Mouse (Mus musculus) retina, postnatal 1 day (tissue): ENCODE results near the gene Ccdc54.

ENCODE experiments used
- DNase-seq: peaks from one replicate; pipeline ENCODE4 v3.0.0-alpha.2; 2012

The Ccdc54 gene

DNA sequence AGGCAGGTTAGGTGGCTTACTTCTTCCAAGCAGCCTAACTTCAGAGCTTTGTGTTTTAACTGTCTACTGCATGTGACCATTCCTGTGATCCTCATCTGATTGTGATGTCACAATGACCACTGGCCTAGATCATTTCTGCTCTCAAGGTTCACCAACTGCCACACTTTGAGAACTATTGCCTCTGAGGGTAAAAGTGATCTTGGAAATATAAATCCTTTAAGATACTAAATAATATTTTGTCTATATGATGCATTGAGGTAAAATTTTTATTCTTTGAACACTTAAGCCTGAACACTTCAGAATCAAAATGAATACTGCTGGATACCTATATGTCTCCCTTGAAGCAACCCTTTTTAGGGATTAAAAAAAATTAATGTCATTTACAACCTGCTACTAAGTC is at the start of gene Ccdc54:
TSS of gene Ccdc54 (minus strand) at position 101 of the 400 bp plus-strand sequence.
- DNase-seq, result no peak

- no peak for DNase-seq
Measured at GRCm38 (mm10) chr16:50632585-50632984, 41.6 kb upstream of the Ccdc54 start.

DNA sequence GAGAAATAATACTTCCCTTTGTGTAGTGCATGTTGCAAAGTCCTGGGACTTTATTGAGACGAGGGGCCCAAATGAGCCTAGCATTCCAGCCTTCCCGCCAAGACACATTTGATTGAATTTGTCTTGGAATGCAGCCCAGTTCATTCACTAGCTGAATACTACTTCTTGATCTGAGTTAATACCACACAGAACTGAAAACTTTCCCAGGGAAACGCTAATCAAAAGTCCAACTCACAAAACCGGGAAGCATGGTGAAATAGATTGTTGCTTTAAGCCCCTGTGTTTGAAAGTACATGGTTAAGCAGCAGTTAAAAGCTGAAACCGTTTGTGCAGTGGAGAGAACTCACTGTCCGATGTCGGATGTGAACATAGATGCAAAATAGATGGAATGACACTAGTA is 24.6 kb upstream of the Ccdc54 start:
- DNase-seq, result peak; percentile 21

DNA sequence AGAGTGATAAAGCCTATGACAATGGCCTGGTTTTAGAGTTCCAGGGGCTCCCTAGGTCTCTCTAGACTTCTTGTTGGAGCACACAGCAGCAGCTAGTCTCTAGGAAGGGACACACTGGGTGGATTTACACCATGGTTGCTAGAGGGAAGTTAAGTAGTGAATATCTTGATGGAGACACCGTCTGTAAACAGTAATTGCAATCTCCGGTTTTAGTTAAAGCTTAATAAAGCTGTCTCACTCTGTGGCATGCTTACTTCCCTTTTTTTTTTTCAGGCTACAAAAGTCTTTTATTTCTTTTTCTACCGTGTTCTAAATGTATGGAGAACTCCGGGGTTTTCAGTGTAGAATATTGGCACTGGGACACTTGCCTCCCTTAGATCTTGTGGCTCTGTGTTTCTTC is 22.0 kb upstream of the Ccdc54 start:
- DNase-seq, result no peak

DNA sequence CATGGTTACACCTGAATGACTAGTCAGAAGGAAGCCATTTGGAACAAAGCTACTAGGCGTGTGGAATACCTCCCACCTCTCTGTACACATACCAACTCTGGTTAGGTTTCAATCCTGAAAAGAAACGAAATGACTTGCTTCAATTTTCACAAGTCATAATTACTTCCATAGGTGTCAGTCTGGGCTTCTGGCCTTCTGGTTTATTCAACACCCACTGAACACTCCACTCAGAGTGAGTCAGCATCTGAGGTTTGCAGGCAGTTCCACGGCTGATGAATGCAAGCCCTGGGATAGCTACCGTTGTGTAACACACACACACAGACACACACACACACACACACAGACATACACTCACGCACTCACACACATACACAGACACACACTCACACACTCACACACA is 19.6 kb upstream of the Ccdc54 start:
- DNase-seq, result no peak

- DNase-seq, result no peak
Measured at GRCm38 (mm10) chr16:50607776-50608562, 17.0 kb upstream of the Ccdc54 start.

GRCm38 (mm10) chr16:50604826-50605225 is 13.9 kb upstream of the Ccdc54 start:
- DNase-seq, result no peak

DNA sequence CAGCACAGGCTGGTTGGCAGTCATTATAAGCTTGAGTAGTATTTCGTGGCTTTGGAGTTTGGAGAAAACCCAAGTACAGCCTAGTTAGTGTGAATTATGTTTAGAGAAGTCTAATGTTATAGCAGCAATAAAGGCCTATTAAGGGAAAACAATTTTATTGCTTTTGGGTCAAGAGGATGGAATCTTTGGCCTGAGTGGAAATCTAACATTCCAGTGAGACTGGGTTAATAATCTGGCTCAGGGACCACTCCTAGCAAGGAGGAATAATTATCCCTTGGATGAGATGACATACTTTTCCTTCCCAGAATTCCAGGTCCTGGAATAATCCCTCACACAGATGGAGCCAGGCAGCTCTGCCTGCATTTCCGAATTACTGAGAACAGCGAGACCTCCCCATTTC is 11.0 kb upstream of the Ccdc54 start:
- no peak for DNase-seq

- DNase-seq, result no peak
Measured at GRCm38 (mm10) chr16:50600665-50601064, 9.7 kb upstream of the Ccdc54 start.

GRCm38 (mm10) chr16:50596679-50597078 is 5.7 kb upstream of the Ccdc54 start:
- no peak for DNase-seq

- DNase-seq, result no peak
Measured at GRCm38 (mm10) chr16:50596171-50596570, 5.2 kb upstream of the Ccdc54 start.

GRCm38 (mm10) chr16:50594876-50595275 is 3.9 kb upstream of the Ccdc54 start:
- DNase-seq, result no peak

GRCm38 (mm10) chr16:50593361-50593760 is 2.4 kb upstream of the Ccdc54 start:
- no peak for DNase-seq

DNA sequence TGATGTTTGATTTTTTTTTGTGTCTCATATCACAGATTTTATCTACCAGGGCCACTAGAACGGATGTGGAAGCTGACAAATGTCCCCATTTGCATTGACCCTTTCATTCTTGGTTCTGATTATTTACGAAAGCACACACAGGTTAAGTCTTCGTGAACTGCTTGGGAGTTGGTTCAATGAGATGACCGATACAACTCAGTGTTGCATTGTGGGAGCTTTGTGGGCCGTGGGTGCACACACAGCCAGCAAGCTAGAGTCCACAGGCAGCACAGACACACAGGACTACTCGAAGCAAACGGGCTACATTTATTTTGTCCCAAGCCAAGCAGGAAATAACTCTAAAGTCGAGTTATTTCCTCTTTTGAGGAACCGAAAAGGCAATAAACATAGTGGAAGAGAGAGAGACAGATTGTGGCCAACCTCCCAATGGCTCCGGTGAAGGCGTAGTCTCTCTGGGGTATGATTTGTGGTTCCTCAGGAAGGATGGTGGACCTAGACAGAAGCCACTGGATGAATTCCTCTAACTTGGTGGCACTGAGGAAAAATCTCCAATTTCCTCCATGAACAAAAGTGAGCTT is 1.3 kb downstream of the Ccdc54 start:
- DNase-seq, result no peak

GRCm38 (mm10) chr16:50588191-50588590 is 2.8 kb downstream of the Ccdc54 start:
- DNase-seq, result no peak

DNA sequence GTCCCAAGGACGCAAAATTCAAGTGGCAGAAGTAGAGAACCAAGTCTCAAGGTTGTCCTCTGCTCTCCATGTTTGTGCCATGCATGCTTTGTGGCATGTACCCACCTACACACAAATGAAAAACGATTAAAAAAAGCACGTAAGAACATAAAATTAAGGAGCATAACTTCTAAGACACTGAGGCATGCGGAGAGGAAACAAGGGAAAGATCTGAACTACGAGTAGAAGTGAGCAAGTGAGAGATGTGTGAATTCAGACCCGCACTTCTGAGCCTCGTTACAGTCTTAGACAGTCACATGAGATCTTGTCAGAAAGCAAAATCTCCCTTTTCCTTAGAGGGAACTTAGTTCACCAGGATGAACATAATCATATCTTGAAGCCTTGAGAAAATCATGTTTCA is 3.8 kb downstream of the Ccdc54 start:
- no peak for DNase-seq

- DNase-seq, result no peak
Measured at GRCm38 (mm10) chr16:50578361-50578760, 12.6 kb downstream of the Ccdc54 start.

DNA sequence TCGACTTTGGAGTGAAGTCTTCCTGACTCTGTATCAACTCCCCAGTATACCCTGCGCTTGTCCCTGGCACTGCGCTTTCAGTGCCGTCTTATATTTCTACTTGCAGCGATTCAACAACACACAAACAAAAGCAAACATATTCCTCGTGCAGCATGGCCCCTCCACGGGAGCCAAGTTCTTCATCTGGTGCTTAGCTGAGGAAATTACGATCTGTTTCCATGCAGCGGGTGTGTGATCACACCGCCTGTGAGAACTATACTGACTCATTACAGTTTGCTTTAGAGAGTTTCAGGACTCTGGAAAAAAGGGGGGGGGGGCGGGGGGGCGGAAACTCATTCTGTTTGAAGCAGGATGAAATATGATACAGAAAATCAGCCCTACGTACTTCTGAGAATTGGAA is 18.4 kb downstream of the Ccdc54 start:
- DNase-seq, result no peak

GRCm38 (mm10) chr16:50559163-50559771 is 31.7 kb downstream of the Ccdc54 start:
- DNase-seq, result no peak

DNA sequence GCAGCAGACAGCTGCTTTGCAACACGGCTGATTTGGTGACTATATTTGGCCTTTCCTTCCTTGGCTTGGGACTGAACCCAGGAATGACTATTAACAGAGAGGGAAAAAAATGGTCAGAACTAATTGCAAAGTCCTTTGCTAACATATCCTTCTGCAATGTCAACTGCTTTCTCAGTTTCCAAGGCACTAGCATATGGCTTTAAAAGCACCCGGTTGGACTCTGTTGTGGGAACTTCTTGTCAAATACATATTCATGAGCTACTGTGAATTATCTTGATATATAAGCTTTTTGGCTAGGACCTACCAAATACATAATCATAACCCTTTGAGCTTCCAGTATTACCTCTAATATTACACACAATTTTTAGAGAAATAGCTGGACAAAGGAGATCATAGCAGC is 37.1 kb downstream of the Ccdc54 start:
- DNase-seq, result no peak

DNA sequence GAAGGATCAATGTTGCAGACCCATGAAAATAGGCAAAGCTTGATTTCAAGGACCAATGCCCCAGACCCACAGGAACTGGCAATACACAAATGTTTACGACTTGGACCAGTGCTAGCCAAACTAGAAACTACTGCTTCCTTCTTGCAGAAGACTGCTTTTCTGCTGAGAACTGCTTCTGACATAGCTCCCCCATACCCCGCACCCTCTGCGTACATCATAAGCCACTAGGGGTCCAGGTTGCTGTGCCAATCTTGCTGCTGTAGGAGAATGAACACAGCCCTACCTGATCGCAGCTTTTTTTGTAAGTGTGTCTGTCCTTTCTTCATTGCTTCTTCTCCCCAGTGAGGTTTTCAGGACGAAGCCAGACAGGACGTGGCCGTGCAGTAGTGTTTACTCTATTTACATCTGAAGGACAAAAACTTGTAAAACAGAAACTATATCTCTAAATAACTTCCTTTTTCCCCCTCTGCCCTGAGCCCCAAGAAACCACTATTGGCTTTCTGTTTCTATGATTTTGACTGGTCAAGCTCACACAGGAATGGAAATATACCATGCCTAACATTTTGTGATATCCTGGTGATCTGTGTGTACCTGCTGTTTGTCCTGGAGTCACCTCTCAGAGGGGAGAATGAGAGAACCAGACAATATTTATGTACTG is 39.0 kb downstream of the Ccdc54 start:
- DNase-seq, result no peak

GRCm38 (mm10) chr16:50550927-50551326 is 40.0 kb downstream of the Ccdc54 start:
- no peak for DNase-seq

GRCm38 (mm10) chr16:50542554-50543333 is 48.2 kb downstream of the Ccdc54 start:
- DNase-seq, result peak; percentile 19
